In the genomic region with DNA sequence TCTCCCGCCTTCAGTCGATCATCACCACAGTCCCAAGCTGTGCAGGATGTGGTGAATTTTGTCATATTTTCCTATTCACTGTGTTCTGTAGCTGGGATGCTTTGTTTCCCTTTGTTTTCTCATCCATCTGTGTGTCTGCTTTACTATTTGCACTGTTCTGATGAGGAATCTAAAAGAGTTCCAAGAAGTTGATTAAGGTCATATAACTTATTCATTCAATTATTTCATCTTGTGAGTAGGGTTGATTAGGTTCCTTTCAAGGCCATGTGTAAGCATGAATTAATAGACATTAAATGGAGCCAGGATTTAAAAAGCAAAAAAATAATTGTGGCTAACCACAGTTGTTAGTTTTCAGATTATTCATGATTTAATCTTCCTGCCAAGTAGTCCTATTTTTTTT, we compare ENCODE assay signal across 1 mouse cellular context.
TF ChIP-seq lines count a peak whose summit lies in the region.

No protein-coding gene starts in this region.

TF ChIP-seq in CH12.LX, 34 proteins besides CTCF, POLR2A, EP300 and RAD21 (continued from another document):
- TF ChIP-seq SMC3 (IDR thresholded peaks at IDR 0.05; ENCODE audit: low read depth, low read length) (no peak), NELFE (IDR thresholded peaks at IDR 0.05; ENCODE audit: low read depth, low read length) (no peak), MAZ (IDR thresholded peaks at IDR 0.05; ENCODE audit: low read depth, low read length) (no peak), MYC (IDR thresholded peaks at IDR 0.05; ENCODE audit: low read depth, low read length) (no peak), TBP (conservative IDR thresholded peaks at IDR 0.05; ENCODE audit: low read depth, low read length) (no peak), E2F4 (IDR thresholded peaks at IDR 0.05; ENCODE audit: insufficient replicate concordance, low read depth, low read length) (no peak)
TF ChIP-seq in CH12.LX: peak in this region for 0.
